Mouse (Mus musculus) ES-E14 (cell line): ENCODE data around the gene 3110009E18Rik. TPM values are rescaled to one million over a fixed set of nuclear protein-coding genes. Genes with fewer than 3 reads are reported as not detected.

Source experiments
- DNase-seq: peaks from one replicate; pipeline ENCODE4 v3.0.0-alpha.2; 2013; ENCODE audit warnings: low read depth, low spot score
- H3K27ac ChIP-seq: 2 replicates; pipeline ENCODE4 v1.5.1; 2012; ENCODE audit warnings: low read depth, mild to moderate bottlenecking, low read length, moderate library complexity, mixed read lengths; ENCODE audit not compliant: poor library complexity, insufficient read depth, severe bottlenecking
- H3K36me3 ChIP-seq: 2 replicates; pipeline ENCODE4 v1.6.1; 2012; ENCODE audit warnings: mild to moderate bottlenecking, low read length, moderate library complexity, mixed read lengths; ENCODE audit not compliant: control insufficient read depth, poor library complexity, insufficient read depth, severe bottlenecking
- H3K4me1 ChIP-seq, 2 experiments: fragments of 150-350 bp in 1 of 2; sonication (generic) in 1 of 2; 2 replicates each; pipeline ENCODE4 v1.6.1; 2012; ENCODE audit warnings: low read length in 2 of 2, mild to moderate bottlenecking in 1 of 2, mixed read lengths in 1 of 2; ENCODE audit not compliant: control insufficient read depth in 2 of 2, insufficient read depth in 2 of 2, poor library complexity in 1 of 2
- H3K4me3 ChIP-seq, 2 experiments: fragments of 150-350 bp in 1 of 2; sonication (generic) in 1 of 2; 2 replicates each; pipeline ENCODE4 v1.5.1; 2012; ENCODE audit warnings: low read length in 2 of 2, low read depth in 1 of 2, mild to moderate bottlenecking in 1 of 2, mixed read lengths in 1 of 2; ENCODE audit not compliant: insufficient read depth in 1 of 2, poor library complexity in 1 of 2, severe bottlenecking in 1 of 2
- H3K9ac ChIP-seq: 2 replicates; pipeline ENCODE4 v1.6.1; 2012; ENCODE audit warnings: low read depth, mild to moderate bottlenecking, low read length, mixed read lengths; ENCODE audit not compliant: poor library complexity, insufficient read depth, severe bottlenecking
- H3K9me3 ChIP-seq: fragments of 150-350 bp; sonication (generic); 2 replicates; pipeline ENCODE4 v1.6.1; 2012; ENCODE audit warnings: low read depth, mild to moderate bottlenecking, low read length; ENCODE audit not compliant: control insufficient read depth, insufficient read depth
- CHD2 ChIP-seq: IDR thresholded peaks from 2 replicates; pipeline ENCODE4 v1.6.1; 2014; ENCODE audit warnings: mild to moderate bottlenecking, low read depth, low read length, inconsistent platforms
- HCFC1 ChIP-seq: IDR thresholded peaks from 2 replicates; pipeline ENCODE4 v1.6.1; 2012; ENCODE audit warnings: low read length, inconsistent platforms, borderline replicate concordance; ENCODE audit not compliant: insufficient read depth
- MAFK ChIP-seq: IDR thresholded peaks from 2 replicates; pipeline ENCODE4 v1.6.1; 2014; ENCODE audit warnings: mild to moderate bottlenecking, low read depth, low read length, inconsistent platforms; ENCODE audit not compliant: insufficient read depth
- ZC3H11A ChIP-seq: IDR thresholded peaks from 2 replicates; pipeline ENCODE4 v1.6.1; 2012; ENCODE audit warnings: low read depth, mild to moderate bottlenecking, inconsistent platforms, low read length, borderline replicate concordance
- ZNF384 ChIP-seq: IDR thresholded peaks from 2 replicates; pipeline ENCODE4 v1.6.1; 2012; ENCODE audit warnings: low read depth, low read length, inconsistent platforms
- in situ Hi-C, 2 experiments: fragments of 600-800 bp; cut with MboI; formaldehyde crosslinking; loops; one replicate each; pipeline ENCODE4 v1.15.1; 2025; ENCODE audit warnings: low sequenced_read_pairs in 2 of 2, inconsistent platforms in 1 of 2; ENCODE audit not compliant: unreplicated experiment in 2 of 2
- total RNA-seq: library from RNA; depleted of rRNA; stranded (reverse); fragments of 300-350 nt; gene quantifications from 2 replicates; pipeline ENCODE4 v1.2.3, GENCODE M21; 2012

Gene 3110009E18Rik
- total RNA-seq, 1 experiment, result 8.3 TPM

DNA sequence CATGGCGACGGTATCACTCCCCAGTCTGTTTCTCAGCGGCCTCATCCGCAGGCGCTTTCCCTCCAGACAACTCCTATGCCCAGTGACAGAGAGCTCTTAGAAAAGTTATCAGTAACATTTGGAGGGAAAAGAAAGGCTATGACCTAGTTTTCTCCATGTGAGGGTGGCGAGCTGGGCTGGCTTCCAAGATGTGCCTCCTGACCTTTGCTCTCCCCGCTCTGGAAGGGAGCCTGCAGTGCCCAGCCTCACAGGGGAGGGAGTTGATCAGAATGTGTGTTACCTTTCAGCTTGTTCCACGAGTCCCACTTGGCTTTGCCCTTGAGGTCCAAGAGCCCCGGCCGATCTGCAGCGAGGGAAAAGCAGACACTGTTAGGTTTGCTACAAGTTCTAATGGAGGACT is 4.9 kb upstream of the 3110009E18Rik start:
- peaks cover 20% of the 10 kb centered on the region for H3K36me3 ChIP-seq
- H3K27ac ChIP-seq, result no peak overlapping the region
- DNase-seq, result no peak
- in situ Hi-C loops, result no loop called here
- H3K4me1 ChIP-seq, result peaks cover 5 to 7% of the 10 kb centered on the region in 2 experiments; a peak in 2 of 4 replicates
- H3K4me3 ChIP-seq, result no peak overlapping the region
- TF ChIP-seq HCFC1, result no peak
- TF ChIP-seq ZNF384, result no peak
- TF ChIP-seq ZC3H11A, result no peak
- TF ChIP-seq MAFK, result no peak
- no peak overlapping the region for H3K9ac ChIP-seq
- H3K9me3 ChIP-seq, result no peaks in the 10 kb centered on the region

DNA sequence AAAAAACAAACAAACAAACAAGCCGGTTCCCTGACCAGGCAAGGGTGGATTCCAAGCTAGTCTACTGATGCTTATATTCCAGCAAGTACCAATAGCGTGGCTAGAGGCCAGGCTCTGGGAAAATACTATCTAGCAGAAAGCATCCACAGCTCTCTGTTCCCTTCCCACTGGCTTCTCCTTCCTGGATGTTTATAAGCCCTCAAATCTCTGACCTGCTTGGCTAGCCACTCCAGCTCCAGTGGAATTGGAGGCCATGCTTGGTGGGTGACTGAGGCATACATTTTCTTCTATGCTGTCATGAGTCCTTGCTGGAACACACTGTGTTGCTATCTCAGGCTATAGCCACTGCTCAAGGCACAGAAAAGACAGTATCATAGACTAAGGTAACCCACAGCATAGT is 2.1 kb upstream of the 3110009E18Rik start:
- no peak overlapping the region for H3K9ac ChIP-seq
- in situ Hi-C loops, result no loop called here

DNA sequence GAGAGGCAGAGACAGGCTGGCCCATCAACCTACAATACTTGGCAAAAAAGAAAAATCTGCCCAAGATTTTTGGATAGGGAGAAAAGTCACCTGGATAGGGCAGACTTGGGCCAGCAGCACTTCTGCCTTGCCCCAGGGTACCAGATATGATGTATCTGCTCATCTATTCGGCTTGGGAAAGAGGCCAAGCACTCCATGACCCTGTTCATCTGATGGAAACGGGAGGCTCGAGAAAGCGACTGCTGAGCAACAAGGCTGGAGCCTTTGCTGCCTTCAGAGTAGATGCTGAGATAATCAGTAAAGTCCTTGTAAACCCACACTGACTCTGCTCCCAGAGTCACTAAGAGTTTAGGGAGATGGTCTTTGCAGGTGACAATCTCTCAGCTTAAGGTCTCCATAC is 1.6 kb upstream of the 3110009E18Rik start:
- Histone ChIP-seq H3K27ac (no peak overlapping the region), H3K9ac (no peak overlapping the region), H3K4me1 (peaks cover 5 to 7% of the 10 kb centered on the region in 2 experiments; a peak in 2 of 4 replicates)

More for the DNA sequence above, 2.1 kb upstream of the 3110009E18Rik start:
- Histone ChIP-seq H3K27ac (no peak overlapping the region), H3K4me1 (peaks cover 5 to 7% of the 10 kb centered on the region in 2 experiments; a peak in 2 of 4 replicates), H3K4me3 (no peak overlapping the region), H3K9me3 (no peaks in the 10 kb centered on the region), H3K36me3 (peaks cover 16% of the 10 kb centered on the region)
- no peak for DNase-seq
- TF ChIP-seq ZC3H11A (no peak), CHD2 (no peak), ZNF384 (no peak), HCFC1 (no peak), MAFK (no peak)

DNA sequence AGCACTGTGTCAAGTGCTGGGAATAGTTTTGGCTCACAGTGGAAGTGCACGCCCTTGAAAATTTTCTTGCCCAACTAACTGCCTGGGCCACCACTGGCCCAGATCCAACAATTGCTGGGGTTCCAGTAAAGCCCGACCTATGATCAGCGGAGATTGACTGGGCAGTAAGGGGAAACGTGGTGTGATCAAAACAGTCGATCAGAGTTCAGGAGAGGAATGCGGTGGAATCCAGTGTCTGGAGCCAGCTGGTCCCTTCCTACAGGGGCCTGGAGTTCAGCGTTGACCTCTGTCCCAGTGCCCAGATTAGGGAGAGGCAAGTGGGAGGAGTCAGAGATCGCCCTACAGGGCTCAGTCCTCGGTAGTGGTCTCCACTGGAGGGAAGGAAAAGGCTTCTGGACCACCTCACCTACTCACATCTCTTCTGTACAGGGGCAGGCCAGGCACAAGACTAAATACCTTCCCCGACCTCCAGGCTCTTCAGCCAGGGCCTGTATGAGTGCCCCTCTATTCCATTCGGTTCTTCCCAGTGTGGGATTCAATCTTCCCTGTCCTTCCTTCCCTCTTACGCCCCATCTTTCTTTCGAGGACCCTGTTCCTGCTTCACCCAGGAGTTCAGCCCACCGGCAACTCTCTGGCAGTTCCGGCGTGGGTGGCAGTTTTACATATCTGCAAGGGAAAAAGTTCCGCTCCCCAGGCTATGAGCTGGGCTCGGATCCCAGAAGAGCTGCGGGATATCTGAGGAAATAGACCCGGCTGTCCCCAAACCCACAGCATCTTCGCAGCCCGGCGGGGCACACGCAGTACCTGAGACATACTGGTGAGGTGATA is 632 bp upstream of the 3110009E18Rik start:
- peak overlapping the region; percentile 81 to 82 for H3K4me3 ChIP-seq
- in situ Hi-C loops, result no loop called here
- no peak for TF ChIP-seq ZC3H11A
- TF ChIP-seq MAFK, result no peak
- no peak for TF ChIP-seq ZNF384
- TF ChIP-seq HCFC1, result no peak
- no peak for TF ChIP-seq CHD2

More for the DNA sequence above, 1.6 kb upstream of the 3110009E18Rik start:
- Histone ChIP-seq H3K9me3 (no peaks in the 10 kb centered on the region), H3K36me3 (peaks cover 14% of the 10 kb centered on the region), H3K4me3 (no peak overlapping the region; a peak in 1 of 4 replicates)
- in situ Hi-C loops, result no loop called here
- DNase-seq, result no peak
- TF ChIP-seq ZNF384 (no peak), ZC3H11A (no peak), MAFK (no peak), CHD2 (no peak), HCFC1 (no peak)

More for the DNA sequence above, 632 bp upstream of the 3110009E18Rik start:
- peak overlapping the region; percentile 51 for H3K27ac ChIP-seq
- H3K4me1 ChIP-seq, result peaks cover 5 to 7% of the 10 kb centered on the region in 2 experiments; a peak in 2 of 4 replicates
- H3K9me3 ChIP-seq, result no peaks in the 10 kb centered on the region
- H3K36me3 ChIP-seq, result peaks cover 9% of the 10 kb centered on the region
- no peak for DNase-seq
- peak overlapping the region; percentile 87 for H3K9ac ChIP-seq
